Mouse (Mus musculus) adrenal gland, postnatal 10 days (tissue): Measurements from ENCODE around the gene Pla2g15. TPM values are rescaled to one million over a fixed set of nuclear protein-coding genes. Genes with fewer than 3 reads are reported as not detected.
"Not testable (repeated sequence)": the region's sequence is repeated elsewhere in the genome, so short reads cannot be mapped to it uniquely, and the experiment has no call there.

Experiments used
- DNase-seq: peaks from one replicate; pipeline ENCODE4 v3.0.0; 2021; ENCODE audit warnings: mixed read lengths
- total RNA-seq, 2 experiments: library from RNA; stranded (reverse); gene quantifications; 2 replicates each; pipeline ENCODE4 v1.2.3; 2021

Pla2g15 gene
- total RNA-seq, 2 experiments from 2014 or later: 17.6 to 21.4 TPM

- DNase-seq: peak; percentile 54
These were observed 19.1 kb downstream of the Pla2g15 start for GRCm38 (mm10) chr8:106169017-106169933.

- no peak for DNase-seq
These were observed 19.8 kb downstream of the Pla2g15 start for GRCm38 (mm10) chr8:106169934-106170480.

DNA sequence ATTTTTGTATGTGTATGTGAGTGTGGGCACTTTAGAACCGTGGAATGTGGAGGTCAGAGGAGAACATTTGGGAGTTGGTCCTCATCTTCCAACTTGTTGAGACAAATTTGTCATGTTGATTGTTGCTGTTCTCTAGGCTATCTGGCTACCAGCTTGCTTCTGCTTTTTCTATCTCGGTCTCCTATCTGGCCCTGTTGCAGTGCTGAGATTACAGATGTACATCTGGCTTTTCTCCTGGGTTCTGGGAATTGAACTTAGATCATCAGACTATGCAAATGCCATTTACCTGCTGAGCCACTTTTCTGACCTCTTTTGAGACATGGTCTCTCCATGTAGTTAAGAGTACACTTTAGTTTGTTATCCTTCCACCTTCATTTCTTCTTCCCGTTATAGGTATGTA is 23.4 kb downstream of the Pla2g15 start:
- no peak for DNase-seq

- no peak for DNase-seq
These were observed 26.7 kb downstream of the Pla2g15 start for GRCm38 (mm10) chr8:106176891-106177290.

GRCm38 (mm10) chr8:106177594-106177993 is 27.4 kb downstream of the Pla2g15 start:
- DNase-seq: no peak

DNA sequence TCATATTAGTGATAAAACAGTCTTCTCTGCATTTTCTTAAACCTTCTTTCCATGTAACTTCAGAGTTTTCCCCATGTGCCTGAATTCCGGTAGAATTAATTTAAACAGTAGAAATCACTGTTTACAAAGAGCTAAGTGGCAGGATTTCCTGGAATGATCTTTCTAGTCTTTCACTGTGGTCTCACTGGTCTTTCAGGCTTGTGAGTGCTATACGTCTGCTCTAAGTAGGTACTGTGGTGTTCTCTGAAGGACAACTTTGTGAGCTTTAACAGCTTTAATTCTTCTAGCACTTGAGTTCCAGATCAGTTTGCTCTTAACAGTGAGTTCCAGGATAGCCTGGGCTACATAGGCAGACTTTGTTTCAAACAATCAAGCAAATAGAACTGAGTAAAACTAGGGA is 28.2 kb downstream of the Pla2g15 start:
- no peak for DNase-seq

DNA sequence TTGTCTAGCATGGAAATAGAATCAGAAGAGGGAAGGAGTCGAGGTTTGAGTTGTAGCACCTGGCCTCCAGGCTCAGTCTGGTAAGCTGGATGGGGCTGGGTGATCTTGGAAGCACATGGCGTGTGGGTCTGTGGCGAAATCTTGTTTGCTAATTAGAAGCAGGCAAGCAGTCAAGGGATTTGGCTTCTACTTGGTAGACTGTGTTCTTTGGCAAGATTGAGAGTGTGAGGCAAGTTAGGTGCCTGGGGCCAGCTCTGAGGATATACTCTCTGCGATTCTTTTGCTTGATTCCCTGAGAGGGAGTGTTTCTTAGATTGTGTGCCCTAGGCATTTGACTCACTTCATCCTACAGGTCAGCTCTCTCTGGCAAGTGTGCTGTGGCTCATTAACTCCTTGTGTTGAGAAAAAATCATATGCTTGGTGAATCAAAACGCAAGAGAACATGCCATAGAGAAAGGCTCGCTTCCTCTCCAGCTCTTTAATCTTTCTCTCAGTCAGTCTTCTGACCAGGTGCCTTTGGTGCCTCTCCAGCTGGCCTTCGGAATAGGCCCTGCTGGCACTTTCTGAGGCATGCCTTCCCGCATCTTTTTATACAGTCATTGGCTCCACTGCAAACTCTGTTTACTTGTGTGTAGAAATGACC is 35.5 kb downstream of the Pla2g15 start:
- peak; percentile 55 for DNase-seq

- DNase-seq: no peak
These were observed 36.2 kb downstream of the Pla2g15 start for GRCm38 (mm10) chr8:106186394-106186793.

- DNase-seq: no peak
These were observed 39.0 kb downstream of the Pla2g15 start for GRCm38 (mm10) chr8:106189162-106189561.

GRCm38 (mm10) chr8:106191639-106192038 is 41.4 kb downstream of the Pla2g15 start:
- no peak for DNase-seq

GRCm38 (mm10) chr8:106193162-106193561 is 43.0 kb downstream of the Pla2g15 start:
- no peak for DNase-seq

- DNase-seq: no peak
These were observed 43.9 kb downstream of the Pla2g15 start for GRCm38 (mm10) chr8:106194062-106194461.

DNA sequence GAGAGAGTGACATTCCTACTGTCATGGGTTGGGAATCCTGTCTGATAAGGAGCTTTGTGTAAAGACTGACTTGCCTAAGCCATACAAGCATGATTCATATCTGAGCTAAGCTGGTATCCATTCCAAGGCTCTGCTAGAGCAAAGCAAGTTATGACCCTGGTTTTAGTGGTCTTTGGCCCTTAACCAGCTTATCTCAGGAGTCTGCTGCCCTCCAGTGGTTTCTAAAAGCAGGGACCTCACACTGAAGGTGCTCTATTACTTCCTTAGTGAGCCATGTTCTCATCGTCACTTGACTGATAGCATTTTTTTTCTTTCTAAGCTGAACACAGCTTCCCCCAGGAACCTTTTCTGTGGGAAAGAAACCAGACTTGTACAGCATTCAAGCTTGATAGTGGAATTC is 48.5 kb downstream of the Pla2g15 start:
- peak; percentile 64 for DNase-seq

DNA sequence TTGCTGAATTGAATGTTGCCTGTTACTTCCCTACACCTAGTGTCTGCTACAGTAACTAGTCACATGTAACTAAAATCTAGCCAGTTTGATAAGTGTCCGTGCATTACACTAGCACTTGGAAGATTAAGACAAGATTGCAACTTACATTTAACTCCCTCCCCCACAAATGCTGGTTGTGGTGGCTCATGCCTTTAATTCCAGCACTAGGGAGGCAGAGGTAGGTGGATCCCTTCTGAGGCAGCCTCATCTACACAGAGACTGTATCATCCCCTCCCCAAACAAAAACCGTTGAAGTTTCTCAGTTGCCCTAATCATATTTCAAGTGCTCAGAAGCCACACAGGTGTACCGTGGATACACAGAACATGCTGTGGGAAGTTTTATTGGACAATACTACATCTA is 49.4 kb downstream of the Pla2g15 start:
- not testable (repeated sequence) for DNase-seq

GRCm38 (mm10) chr8:106210035-106210731 is 60.0 kb downstream of the Pla2g15 start:
- peak; percentile 17 for DNase-seq

- DNase-seq: peak; percentile 97
These were observed 60.7 kb downstream of the Pla2g15 start, which contains the start of the genes Slc7a6os and Prmt7 for GRCm38 (mm10) chr8:106210821-106211345. Slc7a6os (minus strand) TSS chr8:106210935. Prmt7 (plus strand) TSS chr8:106210936.

DNA sequence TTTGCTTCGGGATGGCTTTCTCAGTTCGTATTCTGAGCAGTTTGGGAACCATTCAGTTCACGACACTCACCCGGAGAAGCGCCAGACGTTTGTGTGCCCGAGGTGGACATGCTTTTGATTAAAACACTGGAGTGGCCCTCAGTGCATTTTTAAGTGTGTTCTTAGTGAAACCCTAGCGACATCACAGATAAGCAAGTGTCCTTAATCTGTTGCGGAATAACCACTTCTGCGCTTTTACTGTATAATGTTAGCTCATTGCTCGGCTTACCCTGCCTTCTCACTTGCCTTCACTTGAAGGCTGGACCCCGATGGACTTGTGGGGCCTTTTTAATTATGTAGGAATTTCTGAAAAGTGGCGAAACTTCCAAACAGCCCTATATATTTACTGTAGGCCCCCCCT is 61.2 kb downstream of the Pla2g15 start:
- no peak for DNase-seq

GRCm38 (mm10) chr8:106213959-106214358 is 63.8 kb downstream of the Pla2g15 start:
- no peak for DNase-seq
